Mouse (Mus musculus) cortical plate, adult 2 months (tissue): ENCODE data around the gene Bud23.

Experiments used
- CTCF ChIP-seq: fragments of 200-500 bp; IDR thresholded peaks from 2 replicates; pipeline ENCODE4 v1.5.1; 2011; ENCODE audit warnings: mild to moderate bottlenecking, control low read depth, low read length; ENCODE audit not compliant: insufficient read depth; ENCODE audit errors: extremely low read depth
- POLR2A ChIP-seq: fragments of 200-500 bp; IDR thresholded peaks from 2 replicates; pipeline ENCODE4 v1.6.1; 2011; ENCODE audit warnings: mild to moderate bottlenecking, low read length, control low read depth; ENCODE audit not compliant: insufficient read depth; ENCODE audit errors: extremely low read depth

DNA sequence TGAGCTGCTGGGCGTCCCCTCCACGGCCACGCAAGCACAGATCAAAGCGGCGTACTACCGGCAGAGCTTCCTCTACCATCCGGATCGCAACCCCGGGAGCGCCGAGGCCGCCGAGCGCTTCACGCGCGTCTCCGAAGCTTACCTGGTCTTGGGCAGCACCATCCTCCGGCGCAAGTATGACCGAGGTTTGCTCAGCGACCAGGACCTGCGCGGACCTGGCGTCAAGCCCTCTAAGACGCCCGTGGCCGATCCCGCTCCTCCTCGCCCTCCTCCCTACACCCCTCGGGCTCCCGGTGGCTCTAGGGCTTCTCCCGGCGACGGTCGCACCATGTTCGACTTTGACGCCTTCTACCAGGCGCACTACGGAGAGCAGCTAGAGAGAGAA is 385 bp downstream of the Bud23 start:
- TF ChIP-seq POLR2A: no peak
- no peak for TF ChIP-seq CTCF
